ENCODE assay signal across 21 mouse cellular contexts in genomic region chr10:12903440-12904139, GRCm38 (mm10). TPM values are rescaled to one million over a fixed set of nuclear protein-coding genes. Genes with fewer than 3 reads are reported as not detected.
A peak's percentile ranks its signal among the peaks of the same experiment; 100 is the strongest.
DNase-seq lines count a peak whose midpoint lies in the region; ATAC-seq and TF ChIP-seq lines count a peak whose summit lies in the region.
"Had no signal": no experiment of that assay in that cellular context is flagged by ENCODE, and none has a peak within 500 bp of the region (broad histone marks: within the 10 kb centered on the region; RNA-seq: fewer than 3 reads in every experiment).

No protein-coding gene starts in this region.

- no peaks in the 10 kb centered on the region for H3K79me2 ChIP-seq in heart, adult 2 months (replicated peaks; ENCODE audit: control insufficient read depth, insufficient read depth, low read length)

- H3K4me2 ChIP-seq in intestine, postnatal 0 days (replicated peaks; ENCODE audit: low read depth), result no peak overlapping the region
- H3K4me2 ChIP-seq: embryonic facial prominence, embryonic 12.5 days; heart, embryonic 11.5 days; hindbrain, embryonic 15.5 days; liver, embryonic 12.5 days; lung, embryonic 14.5 days; midbrain, embryonic 13.5 days had no signal

- intact Hi-C loops in heart, adult 2 months (cut with DNase I), result no loop called here

- no peak for TF ChIP-seq POLR2A in heart, adult 2 months (IDR thresholded peaks at IDR 0.05; ENCODE audit: insufficient read depth, low read depth, low read length)

- H3K4me3 ChIP-seq in heart, adult 2 months, result no peak overlapping the region
- H3K4me3 ChIP-seq in intestine, postnatal 0 days (ENCODE audit: low read depth, low read length), result no peak overlapping the region
- H3K4me3 ChIP-seq: embryonic facial prominence, embryonic 12.5 days; gastrocnemius, adult 2 months; hindbrain, embryonic 15.5 days; layer of hippocampus, adult 2 months; liver, embryonic 12.5 days; midbrain, embryonic 13.5 days had no signal

- no peaks in the 10 kb centered on the region for H3K4me1 ChIP-seq in heart, adult 2 months (ENCODE audit: control insufficient read depth, insufficient read depth, low read length)
- no peaks in the 10 kb centered on the region for H3K4me1 ChIP-seq in intestine, postnatal 0 days (replicated peaks; ENCODE audit: control insufficient read depth, insufficient read depth, low read length)
- H3K4me1 ChIP-seq: embryonic facial prominence, embryonic 12.5 days; hindbrain, embryonic 15.5 days; midbrain, embryonic 13.5 days had no signal

- peak; percentile 78 for DNase-seq in heart, adult 11 months
- no peak for DNase-seq in heart, adult 2 months
- peak; percentile 47 to 61 for DNase-seq in B cell, adult 2 months
- no peak for DNase-seq in cerebellum, adult 11 months
- DNase-seq in right cerebral cortex, postnatal 36 days (ENCODE audit: low spot score in 2 of 2), result no peak
- DNase-seq: adrenal gland, adult 8-10 months; cerebellum, adult 18-20 months; gastrocnemius, adult 2 months; kidney, adult 2 months; lung, embryonic 14.5 days; lung, postnatal 4 days; retina, postnatal 1 day had no signal

- no peak overlapping the region for H3K9ac ChIP-seq in heart, adult 2 months (ENCODE audit: low read depth, low read length)
- H3K9ac ChIP-seq in intestine, postnatal 0 days (ENCODE audit: low read depth, low read length), result no peak overlapping the region
- H3K9ac ChIP-seq: embryonic facial prominence, embryonic 12.5 days; hindbrain, embryonic 15.5 days; liver, embryonic 12.5 days; lung, embryonic 14.5 days; midbrain, embryonic 13.5 days had no signal

- H3K9me3 ChIP-seq in intestine, postnatal 0 days (ENCODE audit: control insufficient read depth), result no peaks in the 10 kb centered on the region
- H3K9me3 ChIP-seq: embryonic facial prominence, embryonic 12.5 days; hindbrain, embryonic 15.5 days; liver, embryonic 12.5 days; midbrain, embryonic 13.5 days had no signal

- ATAC-seq in activated CD4-positive, CD25-positive, alpha-beta regulatory T cell, adult 4 months, result peak; percentile 59
- peak; percentile 89 for ATAC-seq in megakaryocyte progenitor cell, adult 5-6 weeks (replicated peaks; ENCODE audit: poor library complexity)
- ATAC-seq in intestine, postnatal 0 days, result no peak

- no peaks in the 10 kb centered on the region for H3K36me3 ChIP-seq in heart, adult 2 months (ENCODE audit: control insufficient read depth, insufficient read depth, low read length)
- no peaks in the 10 kb centered on the region for H3K36me3 ChIP-seq in intestine, postnatal 0 days (ENCODE audit: control insufficient read depth, insufficient read depth)
- H3K36me3 ChIP-seq: embryonic facial prominence, embryonic 12.5 days; hindbrain, embryonic 15.5 days; liver, embryonic 12.5 days; midbrain, embryonic 13.5 days had no signal

- TF ChIP-seq CTCF in heart, adult 2 months (IDR thresholded peaks at IDR 0.05), result no peak
- TF ChIP-seq CTCF in intestine, postnatal 0 days (IDR thresholded peaks at IDR 0.05; ENCODE audit: low read depth), result no peak

- 68% methylated on average over 5 of the region's 5 CpGs for WGBS in heart, adult 2 months
- WGBS in intestine, postnatal 0 days, result 71% methylated on average over 5 of the region's 5 CpGs

- no peaks in the 10 kb centered on the region for H3K27me3 ChIP-seq in heart, adult 2 months (ENCODE audit: control insufficient read depth, insufficient read depth, low read length)
- no peaks in the 10 kb centered on the region for H3K27me3 ChIP-seq in intestine, postnatal 0 days (replicated peaks; ENCODE audit: control insufficient read depth, insufficient read depth, low read length)
- H3K27me3 ChIP-seq: embryonic facial prominence, embryonic 12.5 days; hindbrain, embryonic 15.5 days; liver, embryonic 12.5 days; midbrain, embryonic 13.5 days had no signal

- no peak overlapping the region for H3K27ac ChIP-seq in heart, adult 2 months
- no peak overlapping the region for H3K27ac ChIP-seq in intestine, postnatal 0 days (ENCODE audit: low read depth, low read length)
- H3K27ac ChIP-seq: embryonic facial prominence, embryonic 12.5 days; gastrocnemius, adult 2 months; hindbrain, embryonic 15.5 days; layer of hippocampus, adult 2 months; liver, embryonic 12.5 days; midbrain, embryonic 13.5 days had no signal

- no peak for TF ChIP-seq EP300 in heart, adult 2 months (IDR thresholded peaks at IDR 0.05; ENCODE audit: insufficient read depth, low read depth, low read length)

RNA-seq across cellular contexts. Expression of gene Utrn, which starts 34.4 kb away (rescaled TPM):
- total RNA-seq in heart, adult 2 months (2021), result 10 to 100 TPM; 61.8 to 68.1 TPM
- polyA plus RNA-seq in heart, adult 2 months (2012; rRNA removed), result 18.8 and 33.4 TPM in 2 replicates
- 100 to 1,000 TPM; 255 to 319 TPM for polyA plus RNA-seq in activated CD4-positive, CD25-positive, alpha-beta regulatory T cell, adult 4 months (2017; shearing (Covaris generic))
- 25.6 and 28.2 TPM in 2 replicates for total RNA-seq in megakaryocyte progenitor cell, adult 5-6 weeks (2015)
- total RNA-seq in megakaryocyte progenitor cell, adult 5-6 weeks (2017), result 17.2 and 24.2 TPM in 2 replicates
- polyA plus RNA-seq in intestine, postnatal 0 days (2015; fragmentation: Nextera tagmentation; extraction: Ambion mirVana), result 21.5 and 22.6 TPM in 2 replicates

Comparison
In these comparisons a context has a peak if more than half of its experiments do, and no peak if none do; other contexts are left out.
1. DNase-seq: peak in heart, adult 11 months (single experiment) and B cell, adult 2 months (2 of 2); none in heart, adult 2 months (0 of 2), cerebellum, adult 11 months (single experiment) and right cerebral cortex, postnatal 36 days (0 of 2).